Mouse (Mus musculus) myocyte (in vitro differentiated cells): ENCODE measurements at regions not wholly inside any gene's neighbourhood (a gene's known extent, or its start where the extent isn't known, plus 50 kb on each side); places are given as distances from the start of the nearest gene placed in this dataset.
A peak's percentile ranks its signal among the peaks of the same experiment; 100 is the strongest.

Source experiments
- H3K27me3 ChIP-seq: one replicate; pipeline ENCODE4 v1.6.1; 2011; ENCODE audit not compliant: control insufficient read depth, insufficient read depth, insufficient read length
- H3K36me3 ChIP-seq: one replicate; pipeline ENCODE4 v1.6.1; 2011; ENCODE audit not compliant: control insufficient read depth, insufficient read depth
- H3K4me2 ChIP-seq: one replicate; pipeline ENCODE4 v1.6.1; 2011; ENCODE audit warnings: low read depth, control low read depth
- H3K4me3 ChIP-seq: one replicate; pipeline ENCODE4 v1.5.1; 2011; ENCODE audit warnings: mild to moderate bottlenecking, control low read depth, moderate library complexity
- H3K79me2 ChIP-seq: one replicate; pipeline ENCODE4 v1.6.1; 2011; ENCODE audit not compliant: control insufficient read depth, insufficient read depth
- H3ac ChIP-seq: one replicate; pipeline ENCODE4 v1.6.1; 2011; ENCODE audit not compliant: control insufficient read depth, insufficient read length
- CEBPB ChIP-seq: IDR thresholded peaks from 2 replicates; pipeline ENCODE4 v1.6.1; 2011; ENCODE audit warnings: mild to moderate bottlenecking, moderate library complexity; ENCODE audit not compliant: poor library complexity, insufficient read depth, severe bottlenecking
- E2F4 ChIP-seq: IDR thresholded peaks from one replicate; pipeline ENCODE4 v1.6.1; 2011; ENCODE audit warnings: mild to moderate bottlenecking, control low read depth, moderate library complexity; ENCODE audit not compliant: insufficient read depth
- MAX ChIP-seq: IDR thresholded peaks from one replicate; pipeline ENCODE4 v1.6.1; 2011; ENCODE audit warnings: low read depth, mild to moderate bottlenecking, control low read depth
- MYOD1 ChIP-seq, 3 experiments: IDR thresholded peaks; one replicate each; pipeline ENCODE4 v1.6.1; 2011; ENCODE audit warnings: control low read depth in 2 of 3, low read depth in 2 of 3, mild to moderate bottlenecking in 2 of 3, moderate library complexity in 1 of 3; ENCODE audit not compliant: insufficient read length in 2 of 3, control insufficient read depth in 1 of 3
- MYOG ChIP-seq, 3 experiments: IDR thresholded peaks; one replicate each; pipeline ENCODE4 v1.6.1; 2011; ENCODE audit warnings: control low read depth in 2 of 3, low read depth in 2 of 3, mild to moderate bottlenecking in 2 of 3; ENCODE audit not compliant: insufficient read length in 2 of 3, control insufficient read depth in 1 of 3, insufficient read depth in 1 of 3
- POLR2A ChIP-seq: IDR thresholded peaks from one replicate; pipeline ENCODE4 v1.6.1; 2011; ENCODE audit warnings: low read depth, mild to moderate bottlenecking, control low read depth, moderate library complexity; ENCODE audit not compliant: insufficient read length
- POLR2AphosphoS2 ChIP-seq: IDR thresholded peaks from one replicate; pipeline ENCODE4 v1.6.1; 2011; ENCODE audit warnings: low read depth, control low read depth; ENCODE audit not compliant: insufficient read length
- REST ChIP-seq: IDR thresholded peaks from one replicate; pipeline ENCODE4 v1.6.1; 2011; ENCODE audit warnings: mild to moderate bottlenecking, control low read depth, moderate library complexity; ENCODE audit not compliant: insufficient read depth, insufficient read length
- SRF ChIP-seq: IDR thresholded peaks from one replicate; pipeline ENCODE4 v1.6.1; 2011; ENCODE audit warnings: low read depth; ENCODE audit not compliant: control insufficient read depth, insufficient read length
- TCF12 ChIP-seq: IDR thresholded peaks from one replicate; pipeline ENCODE4 v1.6.1; 2011; ENCODE audit warnings: mild to moderate bottlenecking, control low read depth; ENCODE audit not compliant: poor library complexity, insufficient read depth, severe bottlenecking
- TCF3 ChIP-seq: IDR thresholded peaks from one replicate; pipeline ENCODE4 v1.6.1; 2011; ENCODE audit warnings: low read depth, control low read depth; ENCODE audit not compliant: insufficient read length
- USF1 ChIP-seq: IDR thresholded peaks from one replicate; pipeline ENCODE4 v1.6.1; 2011; ENCODE audit warnings: low read depth, mild to moderate bottlenecking, control low read depth, moderate library complexity

GRCm38 (mm10) chr10:16996820-16997466 is 726.1 kb upstream of the Cited2 start:
- H3K79me2 ChIP-seq: no peaks in the 10 kb centered on the region
- no peaks in the 10 kb centered on the region for H3K36me3 ChIP-seq
- TF ChIP-seq CEBPB (peak; percentile 78), TCF3 (no peak)
- H3K4me2 ChIP-seq: no peak overlapping the region
- no peaks in the 10 kb centered on the region for H3K27me3 ChIP-seq
- no peak overlapping the region for H3ac ChIP-seq
- no peak overlapping the region for H3K4me3 ChIP-seq

DNA sequence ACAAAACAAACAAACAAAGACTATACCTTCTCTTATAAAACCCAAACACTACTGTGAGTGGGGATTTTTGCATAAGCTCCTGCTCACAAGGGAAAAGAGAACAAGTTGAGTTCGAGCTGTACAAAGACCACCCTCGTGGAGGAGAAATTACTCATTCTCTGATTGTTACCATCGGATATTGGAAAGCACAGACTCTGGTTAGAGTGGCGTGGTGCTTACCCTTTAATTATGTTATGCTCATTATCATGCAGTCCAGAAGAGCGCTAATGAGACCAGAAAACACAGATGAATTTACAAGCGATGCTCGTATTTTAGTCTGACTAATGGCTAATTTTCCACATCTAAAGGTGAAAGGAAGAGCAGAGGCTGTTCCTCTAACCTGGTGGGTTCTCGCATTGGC is 721.7 kb upstream of the Cited2 start:
- Histone ChIP-seq H3K36me3 (no peaks in the 10 kb centered on the region), H3K4me3 (no peak overlapping the region), H3K79me2 (no peaks in the 10 kb centered on the region), H3ac (no peak overlapping the region), H3K4me2 (no peak overlapping the region), H3K27me3 (no peaks in the 10 kb centered on the region)
- TF ChIP-seq SRF: no peak
- TF ChIP-seq POLR2AphosphoS2: no peak
- no peak for TF ChIP-seq TCF12
- TF ChIP-seq USF1: no peak
- TF ChIP-seq MAX: no peak
- TF ChIP-seq MYOD1 (IDR thresholded peaks at IDR 0.05; ENCODE audit: control insufficient read depth in 1 of 3, insufficient read length in 2 of 3, low read depth in 2 of 3): no peak
- TF ChIP-seq TCF3: no peak
- no peak for TF ChIP-seq REST
- no peak for TF ChIP-seq CEBPB
- no peak for TF ChIP-seq MYOG (IDR thresholded peaks at IDR 0.05; ENCODE audit: control insufficient read depth in 1 of 3, insufficient read depth in 1 of 3, insufficient read length in 2 of 3, low read depth in 2 of 3)
- no peak for TF ChIP-seq E2F4
- TF ChIP-seq POLR2A: no peak

GRCm38 (mm10) chr10:17003123-17003849 is 719.7 kb upstream of the Cited2 start:
- TF ChIP-seq CEBPB: peak; percentile 52; the same call in 1 of the 2 replicates
- TF ChIP-seq MYOD1 (IDR thresholded peaks at IDR 0.05; ENCODE audit: control insufficient read depth in 1 of 3, insufficient read length in 2 of 3, low read depth in 2 of 3): no peak

DNA sequence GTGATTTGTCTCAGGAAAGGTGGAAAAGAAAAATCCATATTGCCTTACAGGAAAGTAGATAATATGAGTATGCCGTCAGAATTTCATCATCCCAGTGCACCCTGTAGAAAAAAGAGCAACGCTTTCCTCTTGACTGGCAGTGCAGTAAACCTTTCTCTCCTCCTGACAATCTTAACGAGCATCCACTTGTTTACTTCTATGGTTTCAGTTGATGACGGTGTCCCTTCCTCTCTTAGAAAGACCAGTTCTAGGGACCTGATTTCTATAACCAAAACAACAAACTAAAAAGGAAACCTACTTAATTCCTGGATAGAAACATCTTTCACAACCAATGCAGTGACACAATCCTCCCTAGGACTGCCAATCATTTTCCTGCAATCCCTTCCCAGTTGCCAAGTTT is 714.3 kb upstream of the Cited2 start:
- Histone ChIP-seq H3ac (no peak overlapping the region), H3K79me2 (no peaks in the 10 kb centered on the region), H3K4me3 (no peak overlapping the region), H3K27me3 (no peaks in the 10 kb centered on the region), H3K4me2 (no peak overlapping the region), H3K36me3 (no peaks in the 10 kb centered on the region)
- no peak for TF ChIP-seq MAX
- no peak for TF ChIP-seq REST
- no peak for TF ChIP-seq SRF
- TF ChIP-seq MYOD1 (IDR thresholded peaks at IDR 0.05; ENCODE audit: control insufficient read depth in 1 of 3, insufficient read length in 2 of 3, low read depth in 2 of 3): no peak
- TF ChIP-seq TCF12: no peak
- no peak for TF ChIP-seq POLR2A
- no peak for TF ChIP-seq USF1
- TF ChIP-seq E2F4: no peak
- no peak for TF ChIP-seq TCF3
- no peak for TF ChIP-seq MYOG (IDR thresholded peaks at IDR 0.05; ENCODE audit: control insufficient read depth in 1 of 3, insufficient read depth in 1 of 3, insufficient read length in 2 of 3, low read depth in 2 of 3)
- TF ChIP-seq POLR2AphosphoS2: no peak
- TF ChIP-seq CEBPB: no peak

More at GRCm38 (mm10) chr10:17003123-17003849, 719.7 kb upstream of the Cited2 start:
- Histone ChIP-seq H3K4me2 (no peak overlapping the region), H3K4me3 (no peak overlapping the region), H3K36me3 (no peaks in the 10 kb centered on the region), H3K79me2 (no peaks in the 10 kb centered on the region), H3ac (no peak overlapping the region), H3K27me3 (no peaks in the 10 kb centered on the region)

GRCm38 (mm10) chr10:17010047-17010446 is 713.0 kb upstream of the Cited2 start:
- Histone ChIP-seq H3K36me3 (no peaks in the 10 kb centered on the region), H3K4me2 (no peak overlapping the region), H3K79me2 (no peaks in the 10 kb centered on the region), H3K27me3 (no peaks in the 10 kb centered on the region), H3K4me3 (no peak overlapping the region), H3ac (no peak overlapping the region)
- peak; percentile 49 for TF ChIP-seq USF1
- TF ChIP-seq MYOD1 (IDR thresholded peaks at IDR 0.05; ENCODE audit: control insufficient read depth in 1 of 3, insufficient read length in 2 of 3, low read depth in 2 of 3): no peak
- TF ChIP-seq POLR2A: no peak
